Mouse (Mus musculus) testis, adult 2 months (tissue): ENCODE measurements around the gene Sema6b. TPM values are rescaled to one million over a fixed set of nuclear protein-coding genes. Genes with fewer than 3 reads are reported as not detected.

Experiments
- H3K27ac ChIP-seq: fragments of 200-500 bp; 2 replicates; pipeline ENCODE4 v1.5.1; 2012; ENCODE audit warnings: low read depth, low read length; ENCODE audit not compliant: control insufficient read depth, insufficient read depth
- H3K27me3 ChIP-seq: fragments of 200-500 bp; 2 replicates; pipeline ENCODE4 v1.6.1; 2012; ENCODE audit warnings: mild to moderate bottlenecking, low read length, moderate library complexity; ENCODE audit not compliant: control insufficient read depth, insufficient read depth
- H3K36me3 ChIP-seq: fragments of 200-500 bp; 2 replicates; pipeline ENCODE4 v1.6.1; 2012; ENCODE audit warnings: mild to moderate bottlenecking, low read length; ENCODE audit not compliant: control insufficient read depth, insufficient read depth
- H3K4me1 ChIP-seq: fragments of 200-500 bp; 2 replicates; pipeline ENCODE4 v1.6.1; 2012; ENCODE audit warnings: low read length; ENCODE audit not compliant: control insufficient read depth, insufficient read depth
- H3K4me3 ChIP-seq: fragments of 200-500 bp; 2 replicates; pipeline ENCODE4 v1.5.1; 2012; ENCODE audit warnings: low read depth, mild to moderate bottlenecking, low read length, moderate library complexity, mixed read lengths; ENCODE audit not compliant: control insufficient read depth
- CTCF ChIP-seq: fragments of 200-500 bp; IDR thresholded peaks from 2 replicates; pipeline ENCODE4 v1.5.1; 2012; ENCODE audit warnings: low read depth, mild to moderate bottlenecking, inconsistent platforms, low read length, moderate library complexity; ENCODE audit not compliant: control insufficient read depth, insufficient read depth, insufficient replicate concordance
- POLR2A ChIP-seq: fragments of 200-500 bp; IDR thresholded peaks from 2 replicates; pipeline ENCODE4 v1.6.1; 2012; ENCODE audit warnings: low read depth, mild to moderate bottlenecking, inconsistent platforms, low read length, moderate library complexity; ENCODE audit not compliant: control insufficient read depth
- polyA plus RNA-seq: library from polyadenylated mRNA; depleted of rRNA; stranded (reverse); fragments of >200 nt; gene quantifications from 2 replicates; pipeline ENCODE4 v1.2.3, GENCODE M21; 2012

Gene Sema6b
- polyA plus RNA-seq, 1 experiment, result 0.28 TPM

GRCm38 (mm10) chr17:56124377-56125275 is 15.5 kb downstream of the Sema6b start:
- peak; percentile 74; the same call in 1 of the 2 replicates for TF ChIP-seq CTCF
- TF ChIP-seq POLR2A, result no peak
- Histone ChIP-seq H3K4me3 (peak overlapping the region; percentile 6), H3K27ac (no peak overlapping the region), H3K27me3 (no peaks in the 10 kb centered on the region), H3K4me1 (peaks cover 18% of the 10 kb centered on the region), H3K36me3 (no peaks in the 10 kb centered on the region)

DNA sequence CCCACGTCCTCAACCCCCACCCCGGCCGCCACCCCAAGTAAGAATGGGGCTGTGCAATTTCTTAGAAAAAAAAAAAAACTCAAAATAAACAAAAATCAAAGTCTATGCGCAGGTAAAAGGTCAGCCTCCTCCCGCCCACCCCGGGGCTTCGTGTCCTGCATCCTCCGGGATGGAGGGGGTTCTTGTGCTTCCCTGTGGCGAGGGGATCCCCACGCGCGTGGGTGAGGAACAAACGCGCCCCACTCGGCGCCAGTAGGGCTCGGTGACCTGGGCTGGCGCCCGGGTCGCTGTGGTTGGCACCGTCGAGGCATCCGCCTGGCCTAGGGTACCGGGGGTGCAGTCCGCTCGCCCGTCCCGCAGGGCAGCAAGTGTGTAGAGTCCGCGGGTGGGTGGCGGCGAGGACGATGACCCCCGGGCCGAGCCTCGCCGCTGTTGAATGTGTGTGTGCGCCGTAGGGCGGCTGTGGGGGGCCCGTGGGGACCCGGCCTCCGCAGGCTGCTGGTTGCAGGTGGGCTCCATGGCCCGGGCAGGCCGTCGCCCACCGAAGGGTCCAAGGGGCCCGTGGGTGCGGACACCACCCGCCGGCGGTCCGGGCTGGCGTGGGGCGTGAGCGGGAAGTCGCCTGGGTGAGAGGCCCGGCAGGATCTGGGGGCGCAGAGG is 16.3 kb downstream of the Sema6b start:
- no peaks in the 10 kb centered on the region for H3K36me3 ChIP-seq
- H3K4me1 ChIP-seq, result peaks cover 21% of the 10 kb centered on the region
- peak overlapping the region; percentile 6 for H3K4me3 ChIP-seq
- TF ChIP-seq POLR2A (no peak), CTCF (no peak)
- H3K27me3 ChIP-seq, result no peaks in the 10 kb centered on the region
- no peak overlapping the region for H3K27ac ChIP-seq

DNA sequence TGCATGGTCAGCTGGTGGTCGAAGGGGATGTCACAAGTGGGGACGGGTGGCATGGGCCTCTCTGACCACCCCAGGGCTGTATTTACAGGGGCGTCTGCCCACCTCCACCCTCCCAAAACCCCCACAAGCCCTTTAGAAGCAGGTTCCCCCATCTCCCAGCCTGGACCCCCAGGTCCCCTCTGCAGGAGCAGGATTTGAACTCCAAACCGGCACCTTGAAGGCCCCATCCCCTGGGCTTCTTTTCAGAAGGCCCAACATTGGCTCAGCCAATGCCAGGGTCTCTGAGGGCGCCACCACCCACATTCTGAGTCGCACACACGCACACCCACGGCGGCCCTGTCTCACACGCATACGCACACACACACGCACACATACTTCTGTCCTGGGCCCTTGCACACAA is 17.0 kb downstream of the Sema6b start:
- H3K27me3 ChIP-seq, result no peaks in the 10 kb centered on the region
- no peak overlapping the region for H3K4me3 ChIP-seq
- H3K27ac ChIP-seq, result no peak overlapping the region
- peaks cover 21% of the 10 kb centered on the region for H3K4me1 ChIP-seq
- no peaks in the 10 kb centered on the region for H3K36me3 ChIP-seq
- TF ChIP-seq CTCF, result no peak
- no peak for TF ChIP-seq POLR2A

GRCm38 (mm10) chr17:56121826-56122225 is 18.3 kb downstream of the Sema6b start, which contains the start of gene Lrg1:
Lrg1 (minus strand) TSS chr17:56122001.
- TF ChIP-seq CTCF, result no peak
- no peak for TF ChIP-seq POLR2A
- Histone ChIP-seq H3K27me3 (no peaks in the 10 kb centered on the region), H3K4me1 (peaks cover 29% of the 10 kb centered on the region), H3K36me3 (no peaks in the 10 kb centered on the region), H3K4me3 (no peak within 1 kb of the TSS; the same call in 1 of the 2 replicates), H3K27ac (peak within 1 kb of the TSS; percentile 22; the same call in 1 of the 2 replicates)

DNA sequence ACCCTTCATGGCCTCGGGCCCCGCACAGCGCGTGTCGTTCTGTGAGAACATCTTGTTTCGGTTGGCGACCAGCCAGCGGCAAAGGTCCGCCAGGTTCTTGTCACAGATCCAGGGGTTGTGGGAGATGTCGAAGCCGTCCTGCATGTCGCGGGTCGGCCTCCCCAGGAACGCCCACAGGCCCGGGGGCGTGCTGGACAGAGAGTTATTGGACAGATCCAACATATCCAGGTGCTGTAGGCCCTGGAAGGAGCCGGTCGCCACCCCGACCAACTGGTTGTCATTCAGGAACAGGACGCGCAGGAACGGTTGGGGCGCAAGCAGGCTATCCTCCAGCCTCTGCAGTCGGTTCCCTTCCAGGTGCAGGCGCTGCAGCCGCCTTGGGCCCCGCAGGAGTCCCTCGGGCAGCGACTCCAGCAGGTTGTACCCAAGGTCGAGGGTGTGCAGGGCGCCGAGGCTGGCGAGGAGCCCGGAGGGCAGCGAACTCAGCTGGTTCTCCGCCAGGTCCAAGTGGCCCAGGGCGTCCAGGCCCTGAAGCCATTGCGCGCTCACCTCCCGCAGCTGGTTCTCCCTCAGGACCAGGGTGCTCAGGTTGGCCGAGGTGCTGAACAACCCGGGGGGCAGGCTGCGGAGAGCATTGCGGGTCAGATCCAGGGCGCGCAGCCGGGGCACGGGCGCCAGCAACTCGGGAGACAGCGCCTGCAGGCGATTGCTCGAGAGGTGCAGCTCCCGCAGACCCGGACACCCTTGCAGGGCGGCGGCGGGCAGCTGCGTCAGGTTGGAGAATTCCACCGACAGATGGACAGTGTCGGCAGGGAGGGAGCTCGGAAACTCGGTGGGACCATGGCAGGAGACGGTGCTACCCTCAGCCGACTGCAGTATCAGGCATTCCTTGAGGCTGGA is 19.9 kb downstream of the Sema6b start:
- no peaks in the 10 kb centered on the region for H3K36me3 ChIP-seq
- TF ChIP-seq CTCF, result no peak
- no peak for TF ChIP-seq POLR2A
- H3K27ac ChIP-seq, result peak overlapping the region; percentile 7
- no peaks in the 10 kb centered on the region for H3K27me3 ChIP-seq
- peak overlapping the region; percentile 33 for H3K4me3 ChIP-seq
- peaks cover 37% of the 10 kb centered on the region for H3K4me1 ChIP-seq

- H3K27ac ChIP-seq, result peak overlapping the region; percentile 68
- H3K36me3 ChIP-seq, result no peaks in the 10 kb centered on the region
- TF ChIP-seq CTCF (no peak), POLR2A (no peak)
- no peaks in the 10 kb centered on the region for H3K27me3 ChIP-seq
- no peak overlapping the region for H3K4me3 ChIP-seq
- H3K4me1 ChIP-seq, result peaks cover 34% of the 10 kb centered on the region
Measured at GRCm38 (mm10) chr17:56119431-56119830, 20.7 kb downstream of the Sema6b start.
